Mouse (Mus musculus) embryo, embryonic 11.5 days (tissue): ENCODE measurements around the gene Gm8122.
"Not testable (repeated sequence)": the region's sequence is repeated elsewhere in the genome, so short reads cannot be mapped to it uniquely, and the experiment has no call there.

Experiments used
- DNase-seq: peaks from one replicate; pipeline ENCODE4 v3.0.0-alpha.2; 2012; ENCODE audit warnings: low read depth, low spot score

Gm8122 gene

GRCm38 (mm10) chr14:43235204-43235603, at the start of gene Gm8122:
Gene Gm8122, minus strand, starts transcription at chr14:43235304.
- DNase-seq = not testable (repeated sequence)

GRCm38 (mm10) chr14:43278681-43279080, 43.6 kb upstream of the Gm8122 start:
- DNase-seq = not testable (repeated sequence)

- not testable (repeated sequence) for DNase-seq
These were observed 43.0 kb upstream of the Gm8122 start for GRCm38 (mm10) chr14:43278146-43278545.

- DNase-seq = not testable (repeated sequence)
These were observed 42.4 kb upstream of the Gm8122 start for GRCm38 (mm10) chr14:43277468-43277867.

GRCm38 (mm10) chr14:43275752-43276151, 40.6 kb upstream of the Gm8122 start:
- DNase-seq = not testable (repeated sequence)

GRCm38 (mm10) chr14:43274986-43275511, 39.9 kb upstream of the Gm8122 start, which contains the start of gene Gm9732:
Gene Gm9732, plus strand, starts transcription at chr14:43275036.
- not testable (repeated sequence) for DNase-seq

- DNase-seq = not testable (repeated sequence)
These were observed 38.1 kb upstream of the Gm8122 start for GRCm38 (mm10) chr14:43273161-43273560.

GRCm38 (mm10) chr14:43269211-43269610, 34.1 kb upstream of the Gm8122 start:
- DNase-seq = not testable (repeated sequence)

GRCm38 (mm10) chr14:43268521-43269084, 33.5 kb upstream of the Gm8122 start:
- DNase-seq = not testable (repeated sequence)

GRCm38 (mm10) chr14:43263421-43263820, 28.3 kb upstream of the Gm8122 start:
- not testable (repeated sequence) for DNase-seq

- not testable (repeated sequence) for DNase-seq
These were observed 23.2 kb upstream of the Gm8122 start, which contains the start of gene Gm8126 for GRCm38 (mm10) chr14:43258349-43258748. Gene Gm8126, plus strand, starts transcription at chr14:43258649.

GRCm38 (mm10) chr14:43256511-43256910, 21.4 kb upstream of the Gm8122 start:
- DNase-seq = not testable (repeated sequence)

- not testable (repeated sequence) for DNase-seq
These were observed 15.6 kb upstream of the Gm8122 start for GRCm38 (mm10) chr14:43250549-43251253.

- not testable (repeated sequence) for DNase-seq
These were observed 14.6 kb upstream of the Gm8122 start for GRCm38 (mm10) chr14:43249611-43250170.

GRCm38 (mm10) chr14:43237769-43238168, 2.7 kb upstream of the Gm8122 start:
- DNase-seq = not testable (repeated sequence)
